Mouse (Mus musculus): ENCODE data around the gene Olfr553.
"Not testable (repeated sequence)": the region's sequence is repeated elsewhere in the genome, so short reads cannot be mapped to it uniquely, and the experiment has no call there.

Olfr553 gene

GRCm38 (mm10) chr7:102618118-102618517 is at the start of gene Olfr553:
Gene Olfr553, minus strand, starts transcription at chr7:102618218.
- in situ Hi-C loops (cut with MboI, MseI) = no loop called here

GRCm38 (mm10) chr7:102665378-102665777 is 47.4 kb upstream of the Olfr553 start:
- in situ Hi-C loops (cut with MboI, MseI) = loop anchor here in 1 of 2 experiments (10.0 kb wide), 1 partner anchor 259 kb away; the partner anchor contains the start of gene Olfr572

- in situ Hi-C loops (cut with MboI, MseI) = loop anchor here in 1 of 2 experiments (10.0 kb wide), 1 partner anchor 260 kb away; the partner anchor contains the start of gene Olfr572
Measured at GRCm38 (mm10) chr7:102664599-102664998, 46.6 kb upstream of the Olfr553 start, which contains the start of gene Olfr556. Gene Olfr556, plus strand, starts transcription at chr7:102664899.

- in situ Hi-C loops (cut with MboI, MseI) = loop anchor here in 1 of 2 experiments (10.0 kb wide), 1 partner anchor 596 kb away; the partner anchor contains the start of gene Usp17ld
Measured at GRCm38 (mm10) chr7:102658523-102658922, 40.5 kb upstream of the Olfr553 start, which contains the start of gene Olfr555. Gene Olfr555, plus strand, starts transcription at chr7:102658823.

GRCm38 (mm10) chr7:102644945-102645344 is 26.9 kb upstream of the Olfr553 start:
- in situ Hi-C loops (cut with MboI, MseI) = not testable (repeated sequence)

GRCm38 (mm10) chr7:102638132-102638531 is 20.1 kb upstream of the Olfr553 start, which contains the start of gene Olfr554:
Gene Olfr554, plus strand, starts transcription at chr7:102638432.
- in situ Hi-C loops (cut with MboI, MseI) = loop anchor here (5.0 kb wide), 1 partner anchor 126 kb away; no protein-coding TSS in a partner anchor

- in situ Hi-C loops (cut with MboI, MseI) = loop anchor here (5.0 kb wide), 1 partner anchor 124 kb away; no protein-coding TSS in a partner anchor
Measured at GRCm38 (mm10) chr7:102636665-102637064, 18.6 kb upstream of the Olfr553 start.

GRCm38 (mm10) chr7:102620368-102620767 is 2.4 kb upstream of the Olfr553 start:
- in situ Hi-C loops (cut with MboI, MseI) = not testable (repeated sequence)

- in situ Hi-C loops (cut with MboI, MseI) = no loop called here
Measured at GRCm38 (mm10) chr7:102619608-102620007, 1.6 kb upstream of the Olfr553 start.

GRCm38 (mm10) chr7:102597378-102598031 is 20.5 kb downstream of the Olfr553 start, which contains the start of gene Olfr552:
Gene Olfr552, plus strand, starts transcription at chr7:102597770.
- in situ Hi-C loops (cut with MboI, MseI) = no loop called here

- in situ Hi-C loops (cut with MboI, MseI) = no loop called here
Measured at GRCm38 (mm10) chr7:102591786-102592185, 26.2 kb downstream of the Olfr553 start, which contains the start of gene Olfr551. Gene Olfr551, minus strand, starts transcription at chr7:102591886.

- in situ Hi-C loops (cut with MboI, MseI) = no loop called here
Measured at GRCm38 (mm10) chr7:102575998-102576397, 42.0 kb downstream of the Olfr553 start.

GRCm38 (mm10) chr7:102573174-102573830 is 44.7 kb downstream of the Olfr553 start:
- in situ Hi-C loops (cut with MboI, MseI) = no loop called here

GRCm38 (mm10) chr7:102571142-102571541 is 46.9 kb downstream of the Olfr553 start, which contains the start of gene Olfr550:
Gene Olfr550, plus strand, starts transcription at chr7:102571442.
- in situ Hi-C loops (cut with MboI, MseI) = no loop called here

- in situ Hi-C loops (cut with MboI, MseI) = loop anchor here in 1 of 2 experiments (5.0 kb wide), 1 partner anchor 54 kb away; no protein-coding TSS in a partner anchor
Measured at GRCm38 (mm10) chr7:102566219-102566618, 51.8 kb downstream of the Olfr553 start.

GRCm38 (mm10) chr7:102564999-102565997 is 52.7 kb downstream of the Olfr553 start, which contains the start of gene Trim21:
Gene Trim21, minus strand, starts transcription at chr7:102565486.
- in situ Hi-C loops (cut with MboI, MseI) = loop anchor here in 1 of 2 experiments (5.0 kb wide), 1 partner anchor 53 kb away; no protein-coding TSS in a partner anchor

All from T-helper 17 cell (primary cell).